Mouse (Mus musculus) adrenal gland, postnatal 4 days (tissue): ENCODE data around the gene Pgghg. TPM values are rescaled to one million over a fixed set of nuclear protein-coding genes. Genes with fewer than 3 reads are reported as not detected.
A peak's percentile ranks its signal among the peaks of the same experiment; 100 is the strongest.

Experiments used
- DNase-seq, 2 experiments: peaks; one replicate each; pipeline ENCODE4 v3.0.0; 2021 to 2022; ENCODE audit warnings: low spot score in 2 of 2, mixed read lengths in 2 of 2
- long read RNA-seq, 2 experiments: library from polyadenylated mRNA; stranded (forward); transcript quantifications; one replicate each; pipeline ENCODE4 v2.0.0; 2021
- total RNA-seq, 2 experiments: library from RNA; stranded (reverse); gene quantifications; 2 replicates each; pipeline ENCODE4 v1.2.3; 2021

Gene Pgghg
- 10 to 100 TPM; 41.5 to 44.5 TPM for total RNA-seq
- long read RNA-seq, experiment 1, transcript Pgghg-201 (14 exons, 2,981 nt) = major isoform, 11 of 50 reads
- long read RNA-seq, experiment 1, partial matches to known transcripts = 11 of 50 reads
- long read RNA-seq, experiment 1, other reads (novel, unspliced or antisense) = 27 of 50 reads
- long read RNA-seq, experiment 2, transcript Pgghg-201 (14 exons, 2,981 nt) = major isoform, 14 of 58 reads
- long read RNA-seq, experiment 2, partial matches to known transcripts = 17 of 58 reads
- long read RNA-seq, experiment 2, other reads (novel, unspliced or antisense) = 27 of 58 reads

DNA sequence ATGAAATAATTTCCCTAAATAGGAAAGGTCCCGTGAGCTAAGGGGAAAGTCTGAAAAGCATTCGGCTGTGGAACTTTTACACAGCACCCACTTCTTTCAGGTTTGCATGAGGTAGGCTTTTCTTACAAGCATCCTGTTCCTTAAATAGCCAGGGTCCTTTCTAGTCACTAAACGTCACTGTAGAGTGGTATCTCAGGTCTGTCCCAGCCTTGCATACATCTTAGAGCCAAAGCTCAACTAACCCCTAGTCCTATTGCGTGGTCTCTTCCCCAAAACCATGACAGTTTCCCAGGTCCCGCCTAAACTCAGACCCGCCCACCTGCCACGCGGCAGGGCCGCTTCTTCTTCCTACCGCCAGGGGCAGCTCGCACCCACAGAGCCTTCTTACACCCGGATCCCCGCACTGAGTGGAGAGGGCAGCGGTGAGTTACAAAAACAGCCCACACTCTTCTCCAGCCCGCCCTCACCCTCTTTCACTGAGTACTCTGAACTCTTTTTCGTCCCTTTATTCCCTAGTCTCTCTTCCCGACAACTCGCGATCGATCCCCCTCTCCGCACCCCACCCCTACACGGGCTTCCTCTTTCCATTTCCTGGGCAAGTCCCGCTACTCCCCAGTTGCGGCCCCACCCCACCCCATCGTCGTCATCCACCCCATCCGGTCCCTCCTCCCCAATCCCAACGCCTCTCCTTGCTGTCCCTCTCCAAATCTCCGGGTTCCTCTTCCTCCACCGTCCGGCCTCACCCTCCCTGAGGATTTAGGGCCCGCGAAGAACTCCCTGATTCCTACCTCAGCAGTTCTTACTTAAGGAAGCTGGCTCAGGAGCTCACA lies at the start of gene Pgghg:
Gene Pgghg, plus strand, starts transcription at position 170 of the 830 bp plus-strand sequence.
- DNase-seq = peak; percentile 64 to 79

DNA sequence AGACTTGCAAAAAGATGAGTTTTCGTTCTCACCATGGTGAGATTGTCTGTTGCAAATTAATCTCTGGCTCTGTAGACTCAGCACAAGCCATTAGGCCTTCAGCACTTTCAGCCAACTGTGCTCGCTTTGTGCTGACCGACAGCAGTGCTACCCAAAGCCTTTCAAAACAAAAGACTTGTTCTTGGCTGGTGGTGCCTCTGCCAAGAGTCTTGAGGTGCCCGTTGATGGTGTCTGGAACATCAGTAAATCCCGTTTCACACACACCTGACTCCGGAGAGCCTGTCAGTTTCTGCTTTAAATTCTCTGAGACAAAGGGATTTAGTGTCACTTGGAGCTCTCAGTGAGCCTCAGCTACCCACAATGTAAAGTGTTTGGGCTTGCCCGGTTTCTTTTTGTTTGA lies 47.2 kb upstream of the Pgghg start:
- DNase-seq = no peak

DNA sequence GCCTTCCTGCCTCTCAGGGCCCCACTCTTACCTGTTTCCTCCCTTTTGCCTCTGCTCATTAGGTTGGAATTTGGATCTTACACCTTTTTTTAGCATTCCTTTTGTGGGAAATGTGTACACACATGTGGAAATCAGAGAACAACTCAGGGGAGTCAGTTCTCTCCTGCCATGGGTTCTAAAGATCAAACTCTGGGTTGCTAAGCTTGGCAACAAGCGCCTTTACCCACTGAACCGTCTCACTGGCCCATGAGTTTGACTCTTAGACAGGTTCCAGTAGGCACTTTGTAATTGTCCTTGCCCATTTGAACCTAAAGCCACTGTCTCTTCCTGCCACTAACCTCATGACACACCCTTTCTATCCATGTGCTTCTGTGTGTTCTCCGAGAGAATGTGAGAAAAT lies 46.6 kb upstream of the Pgghg start:
- no peak for DNase-seq

DNA sequence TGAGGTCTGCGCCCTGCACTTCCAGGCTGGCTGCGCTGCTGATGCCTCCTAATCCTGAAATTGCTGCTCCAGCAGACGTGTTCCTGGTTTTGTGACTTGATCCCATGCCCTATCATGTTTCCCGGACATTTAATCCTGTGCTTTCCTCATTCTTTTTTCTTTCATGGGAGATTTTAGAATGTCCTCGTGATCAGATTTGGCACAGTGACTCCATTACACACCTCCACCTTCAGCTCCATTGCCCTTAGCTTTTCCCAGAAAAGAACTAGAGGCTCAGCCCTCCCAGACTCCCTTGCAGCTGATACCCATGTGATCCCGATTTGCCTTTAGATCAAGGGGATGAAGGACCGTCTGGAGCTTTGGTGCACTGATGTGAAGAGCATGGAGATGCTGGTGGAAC lies 43.3 kb upstream of the Pgghg start:
- DNase-seq = no peak

DNA sequence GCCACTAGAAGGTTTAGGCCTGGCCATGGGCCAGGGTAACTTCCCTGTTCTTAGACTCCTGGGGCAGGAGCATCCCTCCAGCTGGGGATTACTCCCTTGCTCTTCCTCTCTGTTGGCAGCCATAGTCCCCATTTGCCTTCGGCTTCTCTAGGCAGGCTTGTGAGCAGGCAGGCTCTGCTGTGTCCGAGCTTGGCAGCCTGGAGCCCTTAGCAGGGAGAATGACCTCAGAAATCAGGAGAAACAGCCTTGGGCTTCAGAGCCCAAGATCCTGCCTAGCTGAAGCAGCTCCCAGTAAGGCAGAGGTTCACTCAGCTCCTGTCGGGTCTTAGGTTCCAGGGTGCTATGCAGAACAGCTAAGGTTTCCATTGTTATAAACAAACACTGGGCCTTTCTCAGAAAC lies 42.1 kb upstream of the Pgghg start:
- no peak for DNase-seq

DNA sequence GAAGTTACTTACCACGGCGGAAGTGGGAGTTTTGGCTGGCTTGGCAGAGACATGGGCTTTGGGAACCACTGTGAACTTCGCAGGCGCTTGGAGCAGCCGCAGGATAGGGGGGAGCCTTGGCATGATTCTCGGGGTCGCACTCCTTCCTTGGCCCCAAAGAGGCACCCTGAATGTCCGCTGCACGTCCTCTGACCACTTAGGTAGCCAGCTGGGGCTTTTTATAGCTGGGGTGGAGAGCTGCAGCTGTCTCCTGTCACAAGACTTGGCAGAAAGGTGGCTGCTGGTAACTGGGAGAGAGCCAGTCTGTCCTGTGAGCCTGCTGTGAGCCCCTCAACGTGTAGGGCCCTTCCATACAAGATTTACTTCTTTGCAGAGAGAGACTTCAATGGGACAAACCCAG lies 41.0 kb upstream of the Pgghg start, which contains the start of gene Cox8b:
Gene Cox8b, minus strand, starts transcription at position 227 of the 400 bp plus-strand sequence.
- no peak for DNase-seq

DNA sequence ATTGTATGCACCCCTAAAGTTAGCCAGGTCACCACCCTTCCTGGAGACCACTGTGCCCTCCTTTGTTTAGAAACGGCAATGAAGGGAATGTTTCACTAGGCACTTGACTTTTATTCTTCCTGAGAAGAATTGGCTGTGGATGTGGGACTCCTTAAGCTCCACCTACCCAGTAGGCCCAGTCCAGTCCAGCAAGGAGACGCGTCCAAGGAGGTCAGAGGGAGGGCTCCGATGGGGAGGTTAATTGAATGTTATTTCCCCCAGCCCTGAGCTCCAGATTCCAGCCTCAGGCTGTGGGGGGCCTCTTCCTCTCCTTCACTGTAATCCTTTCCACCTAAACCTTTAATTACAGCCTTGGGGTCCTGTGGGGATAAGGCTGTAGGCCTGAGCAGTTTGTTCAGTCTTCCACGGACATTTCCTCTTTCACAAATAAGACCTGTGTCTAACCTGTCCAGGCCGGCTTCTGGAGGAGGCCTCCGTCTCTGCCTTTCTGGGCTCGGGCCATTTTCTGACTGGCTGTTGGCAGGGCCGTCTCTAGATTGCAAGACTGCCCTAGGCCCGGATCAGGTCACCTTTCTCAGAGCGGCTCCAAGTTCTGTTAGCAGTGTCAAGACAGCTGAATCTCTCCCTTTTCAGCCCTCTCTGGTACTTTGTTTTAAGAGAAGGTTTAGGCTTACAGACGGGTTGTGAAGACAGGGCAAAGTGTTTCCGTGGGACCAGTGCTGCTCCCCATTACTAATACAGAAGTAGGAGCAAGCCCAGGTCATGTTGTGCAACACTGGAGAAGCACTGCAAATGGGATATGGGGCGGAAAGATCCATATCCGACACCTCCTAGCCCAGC lies 38.9 kb upstream of the Pgghg start:
- no peak for DNase-seq

DNA sequence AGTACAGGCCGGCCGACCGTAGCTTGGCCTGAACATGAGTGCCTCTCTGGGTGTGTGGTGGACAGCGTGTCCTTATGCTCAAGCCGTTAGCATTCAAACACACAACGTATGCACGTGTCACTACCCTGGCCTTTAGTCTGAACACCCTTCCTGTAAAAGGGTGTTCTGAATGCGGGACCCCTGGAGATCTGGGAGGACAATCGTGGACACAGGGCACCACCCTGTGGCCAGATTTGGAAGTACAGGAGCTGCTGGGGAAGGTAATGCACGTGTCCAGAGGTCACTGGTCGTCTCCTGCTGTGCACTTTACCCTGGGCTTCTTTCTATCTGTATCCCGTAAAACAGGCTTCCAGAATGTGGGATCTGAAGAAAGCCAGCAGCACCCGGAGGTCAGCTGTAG lies 38.0 kb upstream of the Pgghg start:
- peak; percentile 59 to 62 for DNase-seq

DNA sequence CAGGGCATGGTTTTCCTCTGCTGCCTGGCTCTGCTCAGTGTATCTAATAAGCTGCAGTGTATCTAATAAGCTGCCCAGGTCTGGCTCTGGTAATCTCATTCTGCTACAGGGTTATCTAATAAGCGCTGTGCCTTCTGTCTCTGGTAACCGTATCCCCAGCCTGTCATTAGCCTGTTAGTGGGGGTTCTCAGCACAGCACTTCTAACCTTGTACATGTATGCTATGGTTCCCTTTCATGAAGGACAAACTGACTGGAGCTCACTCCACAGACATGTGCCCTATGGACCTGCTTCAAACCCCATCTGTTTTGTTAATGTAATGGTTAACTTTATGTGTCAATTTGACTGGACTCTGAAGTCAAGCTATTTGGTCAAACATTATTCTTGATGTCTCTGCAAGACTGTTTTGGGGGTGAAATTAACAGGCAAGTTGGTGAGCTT lies 35.5 kb upstream of the Pgghg start:
- DNase-seq = no peak

DNA sequence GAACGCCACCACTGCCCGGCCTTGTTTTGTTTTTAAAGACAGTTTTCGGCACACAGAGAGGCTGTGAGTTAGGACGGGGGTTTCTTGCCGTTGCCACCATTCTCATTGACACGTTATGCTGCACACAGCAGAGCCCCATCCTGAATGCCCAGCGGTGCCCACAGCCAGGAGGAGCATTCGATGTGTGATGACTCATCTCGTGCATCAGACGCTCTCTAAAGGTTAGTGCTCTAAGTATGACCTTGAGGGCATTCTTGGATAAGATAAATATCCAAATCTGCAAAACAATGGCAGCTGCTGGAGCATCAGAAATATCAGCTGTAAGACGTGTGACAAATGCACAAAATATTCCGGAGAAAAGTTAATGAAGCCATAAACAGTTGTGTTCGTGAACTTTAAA lies 34.1 kb upstream of the Pgghg start:
- DNase-seq = peak in 1 of 2 experiments; percentile 16

DNA sequence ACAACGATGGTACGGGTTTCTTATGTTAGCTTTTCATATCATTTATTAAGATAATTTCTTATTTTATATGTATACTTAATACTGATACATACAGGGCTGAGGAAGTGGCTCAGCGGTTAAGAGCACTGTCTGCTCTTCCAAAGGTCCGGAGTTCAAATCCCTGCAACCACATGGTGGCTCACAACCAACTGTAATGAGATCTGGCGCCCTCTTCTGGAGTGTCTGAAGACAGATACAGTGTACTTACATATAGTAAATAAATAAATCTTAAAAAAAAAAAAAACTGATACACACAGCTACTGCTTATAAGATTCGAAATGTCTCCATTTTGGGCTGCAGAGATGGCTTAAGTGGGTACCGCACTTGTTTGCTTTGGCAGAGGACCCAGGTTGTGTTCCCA lies 33.5 kb upstream of the Pgghg start:
- DNase-seq = no peak

DNA sequence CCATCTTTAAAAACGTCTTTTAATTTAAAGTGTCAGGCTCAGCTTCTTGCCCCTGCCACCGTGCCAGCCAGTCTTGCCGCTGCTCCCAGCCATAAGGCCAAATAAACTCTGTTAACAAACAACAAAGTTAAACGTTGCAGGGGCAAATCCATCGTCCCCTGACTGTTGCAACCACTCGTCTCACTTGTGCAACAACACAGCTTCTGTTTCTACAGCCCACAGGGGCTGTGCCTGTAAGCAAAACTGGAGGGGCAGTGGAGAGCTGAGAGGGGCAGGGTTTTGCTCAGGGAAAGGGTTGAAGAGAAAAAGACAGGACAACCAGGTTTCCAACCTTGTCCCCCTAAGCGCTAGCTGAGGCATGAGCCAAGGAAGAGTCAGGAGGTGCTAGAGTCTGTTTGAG lies 33.0 kb upstream of the Pgghg start:
- no peak for DNase-seq

DNA sequence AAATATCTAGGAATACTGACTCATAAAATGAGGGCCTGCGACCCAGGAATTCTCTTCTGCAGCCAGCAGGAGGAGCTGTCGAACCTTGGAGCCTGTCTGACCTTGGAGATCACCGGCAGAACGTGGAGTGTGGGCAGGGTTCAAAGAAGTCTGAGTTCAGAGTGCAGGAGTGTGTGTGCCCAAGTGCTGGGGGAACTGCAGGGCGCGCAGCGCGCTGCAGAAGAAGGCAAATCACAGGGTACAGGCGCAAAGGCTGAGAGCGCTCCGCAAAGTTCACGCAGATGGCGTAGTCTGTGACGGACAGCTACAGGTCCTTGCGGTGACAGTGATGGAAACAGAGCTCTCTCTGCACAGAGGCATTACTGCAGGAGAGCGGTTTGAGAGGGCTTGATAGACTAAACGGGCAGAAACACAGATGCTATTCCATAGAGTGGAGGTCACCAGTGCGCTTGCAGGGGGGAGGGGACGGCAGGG lies 32.5 kb upstream of the Pgghg start:
- peak; percentile 62 to 75 for DNase-seq

DNA sequence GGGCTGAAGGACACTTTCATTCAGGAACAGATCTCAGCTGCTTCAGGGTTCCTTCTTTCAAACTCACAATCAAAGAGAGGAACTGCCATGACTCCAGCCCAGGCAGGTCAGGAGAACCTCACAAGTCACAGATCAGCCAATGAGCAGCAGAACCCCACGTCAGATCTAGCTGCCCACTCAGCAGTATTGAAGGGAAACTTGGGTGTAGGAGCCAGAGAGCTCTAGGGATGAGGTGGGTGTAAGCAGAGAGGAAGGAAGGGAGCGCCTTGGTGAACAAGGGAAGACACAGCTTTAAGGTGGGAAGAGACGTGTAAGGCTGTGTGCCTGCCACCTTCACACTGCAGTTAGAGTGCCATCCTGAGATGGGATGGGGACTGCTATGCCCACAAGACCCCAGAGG lies 28.9 kb upstream of the Pgghg start:
- DNase-seq = no peak

DNA sequence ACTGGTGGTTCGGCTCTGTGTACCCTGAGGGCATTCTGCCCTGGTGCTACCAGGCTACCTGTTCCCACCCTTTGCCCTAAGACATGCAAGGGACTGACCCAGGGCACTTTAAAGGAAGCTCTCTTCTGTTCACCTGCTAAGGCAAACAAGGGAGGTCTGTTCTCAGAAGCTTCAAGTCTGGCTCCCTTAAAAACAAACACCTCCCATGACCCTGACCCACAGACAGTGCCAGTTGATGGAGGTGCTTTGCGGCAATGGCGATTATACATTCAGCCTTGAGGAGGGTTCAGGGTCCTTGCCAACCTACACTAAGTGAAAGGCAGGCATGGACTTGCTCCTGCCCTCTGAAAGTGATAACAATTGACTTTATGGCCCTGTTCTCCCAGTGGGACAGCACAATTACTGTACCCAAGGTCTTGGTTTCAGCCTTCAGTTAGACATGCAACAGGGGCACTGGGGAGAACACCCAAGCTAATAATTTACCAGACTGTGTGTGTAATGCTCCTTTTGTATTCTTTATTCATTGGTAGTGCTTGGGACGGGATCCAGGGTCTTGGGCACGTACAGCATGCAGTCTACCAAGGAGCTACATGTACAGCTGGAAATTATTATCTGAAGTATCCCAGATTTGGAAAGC lies 28.2 kb upstream of the Pgghg start:
- no peak for DNase-seq

DNA sequence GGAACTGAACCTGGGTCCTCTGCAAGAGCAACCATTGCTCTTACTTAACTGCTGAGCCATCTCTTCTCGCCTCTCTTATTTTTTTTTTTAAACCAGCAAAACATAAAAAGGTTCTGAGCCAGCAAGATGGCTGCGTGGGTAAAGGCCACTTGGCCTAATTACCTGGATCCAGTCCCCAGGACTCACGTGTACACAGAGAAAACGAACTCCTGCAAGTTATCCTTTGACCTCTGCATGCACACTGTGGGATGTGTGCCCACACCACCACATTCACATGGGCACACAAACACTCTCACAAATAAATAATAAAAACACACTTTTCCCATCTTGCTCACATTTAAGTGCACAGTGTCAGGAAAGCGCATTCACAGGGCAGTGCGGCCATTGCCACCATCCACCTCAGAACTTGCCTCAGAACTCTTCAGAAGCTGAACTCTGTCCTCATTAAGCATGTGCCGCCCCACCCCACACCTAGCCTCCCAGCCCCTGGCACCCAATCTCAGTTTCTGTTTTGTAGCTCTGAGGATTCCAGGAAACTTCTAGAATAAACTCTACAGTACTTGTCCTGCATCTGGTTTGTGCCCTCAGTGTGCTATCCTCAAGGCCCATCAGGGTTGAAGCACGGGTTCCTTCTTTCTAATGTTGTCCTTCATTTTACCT lies 27.0 kb upstream of the Pgghg start:
- no peak for DNase-seq

DNA sequence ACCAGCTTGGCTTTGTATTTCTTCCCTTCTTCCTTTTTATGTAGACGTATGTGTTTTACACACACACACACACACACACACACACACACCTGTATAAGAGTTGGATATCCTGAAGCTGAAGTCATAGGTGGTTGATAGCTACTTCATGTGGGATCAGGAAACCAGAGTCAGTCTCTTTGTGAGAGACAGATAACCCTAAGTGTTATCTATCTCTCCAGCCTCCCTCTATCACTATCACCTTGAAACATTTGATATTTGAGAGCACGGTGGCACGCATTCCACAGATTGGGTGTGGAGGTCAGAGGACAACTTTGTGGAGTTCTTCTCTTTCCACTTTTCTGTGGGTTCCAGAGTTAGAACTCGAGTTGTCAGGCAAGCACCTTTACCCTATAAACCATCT lies 21.3 kb upstream of the Pgghg start:
- DNase-seq = no peak

DNA sequence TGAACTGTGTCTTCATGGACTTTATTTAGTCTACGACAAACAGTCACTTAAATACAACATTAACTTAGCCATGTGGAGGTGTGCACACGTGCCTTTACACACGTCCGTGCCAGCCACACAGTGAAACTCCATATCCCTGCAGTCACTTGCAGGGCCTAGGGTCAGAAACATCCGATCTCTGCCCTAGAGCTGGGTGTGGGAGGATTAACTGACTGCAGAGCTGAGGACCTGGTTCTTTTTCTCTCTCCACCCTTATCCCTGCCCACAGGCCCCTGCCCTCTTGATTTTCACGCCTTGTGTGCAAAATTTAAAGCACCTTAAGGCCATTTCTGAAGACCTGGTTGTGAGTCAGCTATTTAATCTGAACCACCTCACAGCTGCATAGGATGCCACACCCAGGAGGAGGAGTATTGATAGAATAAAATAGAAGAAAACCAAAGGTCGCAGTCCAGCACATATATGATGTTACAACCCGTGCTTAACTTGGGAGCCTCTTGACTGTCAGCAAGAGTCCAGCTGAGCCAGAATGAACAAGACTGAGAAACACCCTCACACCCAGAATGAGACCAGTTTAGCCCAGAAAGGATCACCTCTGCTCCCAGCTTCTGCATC lies 20.7 kb upstream of the Pgghg start, which contains the start of gene Nlrp6:
Gene Nlrp6, plus strand, starts transcription at position 485 of the 612 bp plus-strand sequence.
- DNase-seq = no peak

DNA sequence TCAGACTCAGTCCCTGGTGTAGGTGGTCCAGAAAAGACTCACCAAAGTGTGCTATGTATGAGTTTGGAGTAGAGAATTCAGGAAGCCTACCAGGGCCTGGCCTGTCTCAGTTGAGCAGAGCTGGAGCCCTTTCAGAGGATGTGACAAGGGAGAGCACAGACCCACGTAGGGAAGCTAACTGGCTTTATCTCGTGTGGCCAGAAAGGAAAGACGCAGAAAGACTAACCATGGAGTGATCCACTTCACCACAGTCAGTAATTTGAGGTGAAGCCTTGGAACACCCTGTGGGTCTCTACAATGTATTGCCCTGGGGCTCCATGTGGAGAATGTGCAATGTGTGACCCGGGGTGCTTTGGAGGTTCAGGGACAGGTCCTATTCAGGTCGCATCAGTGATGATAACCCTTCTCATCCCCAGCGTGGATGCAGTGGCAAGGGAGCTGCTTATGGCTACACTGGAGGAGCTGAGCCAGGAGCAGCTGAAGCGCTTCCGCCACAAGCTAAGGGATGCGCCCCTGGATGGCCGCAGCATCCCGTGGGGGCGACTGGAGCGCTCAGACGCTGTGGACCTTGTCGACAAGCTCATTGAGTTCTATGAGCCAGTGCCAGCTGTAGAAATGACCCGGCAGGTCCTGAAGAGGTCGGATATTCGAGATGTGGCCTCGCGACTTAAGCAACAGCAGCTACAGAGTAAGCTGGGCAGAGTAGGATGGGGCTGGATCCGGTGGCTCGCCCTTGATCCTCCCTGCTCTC lies 19.8 kb upstream of the Pgghg start:
- DNase-seq = no peak
